Mouse (Mus musculus): ENCODE measurements at regions not wholly inside any gene's neighbourhood (a gene's known extent, or its start where the extent isn't known, plus 50 kb on each side); places are given as distances from the start of the nearest gene placed in this dataset.

DNA sequence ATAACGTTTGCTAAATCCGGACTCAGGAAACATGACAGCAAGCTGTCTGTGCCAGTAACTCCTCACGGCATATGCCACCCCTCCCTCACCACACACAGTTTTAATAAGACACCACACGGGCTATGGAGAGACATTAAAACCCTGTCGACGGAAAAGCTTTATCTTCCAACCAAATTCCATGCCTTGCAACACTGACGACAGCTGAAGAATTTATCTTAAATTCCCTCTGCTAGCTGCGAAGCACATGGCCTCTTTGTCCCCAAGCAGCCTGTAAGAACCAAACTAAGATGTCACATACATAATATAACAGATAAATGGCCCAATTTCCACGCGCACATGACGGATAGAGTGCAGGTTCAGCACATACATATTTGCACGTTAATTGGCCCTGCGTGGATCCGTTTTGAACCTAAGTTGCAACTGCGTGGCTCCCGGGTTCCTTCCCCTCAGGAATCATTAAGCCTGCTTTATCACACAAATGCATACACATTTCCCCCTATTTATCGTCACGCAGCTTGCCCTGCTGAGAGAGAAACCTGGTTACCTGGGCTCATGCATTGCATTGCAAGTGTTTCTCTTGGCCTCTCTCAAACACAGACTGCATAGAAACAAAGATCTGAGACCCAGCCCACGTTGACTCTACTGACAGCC, 118.3 kb upstream of the Rbfox1 start:
- no peak for TF ChIP-seq POLR2A (IDR thresholded peaks at IDR 0.05; ENCODE audit: borderline replicate concordance, extremely low read depth, low read depth, low read length)
- no peak for TF ChIP-seq CTCF (IDR thresholded peaks at IDR 0.05; ENCODE audit: insufficient read depth, low read length)
- WGBS = 79% methylated on average over 19 of the region's 19 CpGs
- H3K4me3 ChIP-seq (replicated peaks; ENCODE audit: extremely low read depth, low read depth, low read length) = no peak overlapping the region
- H3K4me1 ChIP-seq (ENCODE audit: control insufficient read depth, insufficient read depth, low read length) = no peaks in the 10 kb centered on the region
- DNase-seq = no peak

DNA sequence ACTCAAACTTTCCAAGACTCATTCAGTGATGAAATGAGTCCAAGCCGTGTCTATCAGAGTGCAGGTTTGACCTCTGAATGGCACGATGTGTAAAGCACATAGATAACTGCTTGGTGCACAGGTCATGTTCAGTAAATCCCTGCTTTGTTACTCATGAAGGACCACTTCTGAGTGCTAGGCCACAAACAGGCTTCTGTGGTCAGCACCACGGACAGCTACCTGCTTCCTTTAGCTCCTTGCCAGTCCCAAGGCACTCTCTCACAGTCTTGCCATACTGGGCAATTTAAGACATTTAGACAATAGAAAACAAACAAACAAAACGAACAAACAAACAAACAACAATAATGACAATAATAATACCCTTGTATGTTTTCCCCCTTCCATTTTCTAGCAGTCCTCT, 120.0 kb upstream of the Rbfox1 start:
- no peak for DNase-seq
- H3K4me3 ChIP-seq (replicated peaks; ENCODE audit: extremely low read depth, low read depth, low read length) = no peak overlapping the region
- 25% methylated on average over 4 of the region's 4 CpGs for WGBS
- TF ChIP-seq CTCF (IDR thresholded peaks at IDR 0.05; ENCODE audit: insufficient read depth, low read length) (no peak), POLR2A (IDR thresholded peaks at IDR 0.05; ENCODE audit: borderline replicate concordance, extremely low read depth, low read depth, low read length) (no peak)
- H3K4me1 ChIP-seq (ENCODE audit: control insufficient read depth, insufficient read depth, low read length) = no peaks in the 10 kb centered on the region

DNA sequence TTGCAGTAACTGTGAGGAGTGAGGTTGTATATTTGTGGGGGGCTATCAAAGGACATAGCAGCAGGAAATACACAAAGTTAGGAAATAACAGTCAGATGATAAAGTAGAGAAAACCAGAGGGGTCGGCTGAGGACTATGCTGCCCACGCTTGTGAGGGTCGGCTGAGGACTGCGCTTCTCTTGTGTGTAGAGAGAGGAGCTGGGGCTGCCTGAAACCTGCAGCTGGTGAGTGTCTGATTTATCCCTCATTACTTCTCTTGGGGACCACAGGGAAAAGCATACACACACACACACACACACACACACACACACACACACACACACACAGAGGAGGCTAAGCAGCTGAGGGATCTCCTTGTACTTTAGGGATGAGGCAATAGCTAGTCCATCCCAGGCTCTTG, 124.3 kb upstream of the Rbfox1 start:
- Histone ChIP-seq H3K4me3 (replicated peaks; ENCODE audit: extremely low read depth, low read depth, low read length) (no peak overlapping the region), H3K4me1 (ENCODE audit: control insufficient read depth, insufficient read depth, low read length) (no peaks in the 10 kb centered on the region)
- 79% methylated on average over 4 of the region's 4 CpGs for WGBS
- no peak for TF ChIP-seq POLR2A (IDR thresholded peaks at IDR 0.05; ENCODE audit: borderline replicate concordance, extremely low read depth, low read depth, low read length)
- no peak for TF ChIP-seq CTCF (IDR thresholded peaks at IDR 0.05; ENCODE audit: insufficient read depth, low read length)
- no peak for DNase-seq

DNA sequence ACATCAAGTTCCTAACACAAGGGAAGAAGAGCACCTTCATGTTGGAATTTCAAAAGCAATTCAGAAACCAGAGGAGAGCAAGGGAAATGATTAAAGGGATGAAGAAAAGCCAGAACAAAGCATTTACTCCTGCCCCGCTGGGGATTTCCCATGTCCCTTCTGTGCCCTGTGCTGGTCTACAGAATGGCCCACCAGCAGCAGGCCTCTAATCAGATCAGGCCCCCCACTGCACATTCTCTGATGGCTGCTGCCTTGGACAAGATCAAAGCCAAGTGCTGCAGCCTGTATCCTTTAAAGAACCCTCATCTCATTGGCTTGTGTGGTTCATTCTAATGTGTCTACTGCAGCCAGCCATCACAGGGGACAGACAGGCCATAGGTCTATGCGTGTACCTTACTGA, 126.1 kb upstream of the Rbfox1 start:
- H3K4me1 ChIP-seq (ENCODE audit: control insufficient read depth, insufficient read depth, low read length) = no peaks in the 10 kb centered on the region
- no peak overlapping the region for H3K4me3 ChIP-seq (replicated peaks; ENCODE audit: extremely low read depth, low read depth, low read length)
- DNase-seq = no peak
- 88% methylated on average over 2 of the region's 2 CpGs for WGBS
- TF ChIP-seq CTCF (IDR thresholded peaks at IDR 0.05; ENCODE audit: insufficient read depth, low read length) = no peak
- no peak for TF ChIP-seq POLR2A (IDR thresholded peaks at IDR 0.05; ENCODE audit: borderline replicate concordance, extremely low read depth, low read depth, low read length)

DNA sequence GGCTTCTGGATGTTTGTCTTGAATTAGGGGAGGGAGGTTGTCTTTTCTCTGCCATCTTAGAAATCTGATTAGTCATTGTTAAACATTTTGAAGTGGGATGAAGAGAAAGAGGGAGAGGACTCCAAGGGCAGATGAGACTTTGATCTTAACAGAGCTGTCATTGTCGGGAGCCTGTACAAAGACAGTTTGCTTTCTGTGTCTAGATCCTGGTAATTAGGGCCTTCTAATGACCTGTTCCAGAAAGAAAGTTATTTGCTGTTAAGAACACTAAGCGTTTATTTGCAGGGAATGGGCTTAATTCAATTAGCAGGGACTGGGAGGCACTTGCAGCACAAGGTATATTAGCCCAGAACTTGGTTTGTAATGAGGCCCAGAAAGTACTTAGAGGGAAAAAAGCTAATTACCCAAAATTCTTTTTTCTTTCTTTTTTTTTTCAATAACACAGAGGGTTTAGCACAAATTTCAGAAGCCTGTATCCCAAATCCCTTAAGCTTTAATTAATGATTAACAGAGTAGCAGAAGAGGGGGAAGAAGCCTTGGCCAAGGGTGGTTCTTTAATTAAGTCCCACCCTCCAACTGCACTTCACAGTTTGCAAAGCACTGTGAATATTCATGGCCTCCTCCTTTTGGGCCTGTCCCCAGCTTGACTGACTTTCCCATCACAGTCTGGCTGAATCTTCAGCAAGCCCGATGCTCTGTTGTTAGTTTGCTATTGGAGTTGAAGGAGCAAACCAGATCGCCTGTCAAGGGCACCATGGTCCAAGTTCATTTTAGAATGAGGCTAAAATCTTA, 142.2 kb upstream of the Rbfox1 start:
- Histone ChIP-seq H3K4me1 (ENCODE audit: control insufficient read depth, insufficient read depth, low read length) (no peaks in the 10 kb centered on the region), H3K4me3 (replicated peaks; ENCODE audit: extremely low read depth, low read depth, low read length) (no peak overlapping the region)
- DNase-seq = no peak
- 51% methylated on average over 4 of the region's 4 CpGs for WGBS
- no peak for TF ChIP-seq CTCF (IDR thresholded peaks at IDR 0.05; ENCODE audit: insufficient read depth, low read length)
- no peak for TF ChIP-seq POLR2A (IDR thresholded peaks at IDR 0.05; ENCODE audit: borderline replicate concordance, extremely low read depth, low read depth, low read length)

DNA sequence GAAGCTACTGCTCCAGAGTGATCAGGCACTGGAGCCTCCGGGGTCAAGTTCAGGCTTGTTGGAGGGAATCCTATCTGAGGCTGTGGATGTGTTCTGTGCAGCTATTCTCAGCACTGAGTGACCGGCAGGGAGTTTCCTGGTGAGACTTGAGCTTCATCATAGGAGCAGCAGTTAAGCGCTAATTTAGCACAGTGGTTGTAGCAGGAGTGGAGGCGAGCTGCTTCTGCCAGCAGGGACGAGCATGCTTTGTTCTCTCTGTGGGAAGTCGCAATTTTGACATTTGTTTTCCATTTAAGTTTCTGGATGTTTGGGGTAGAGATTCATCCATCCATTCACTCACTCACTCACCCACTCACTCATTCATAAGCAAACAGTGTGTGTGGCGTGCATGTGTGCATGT, 144.4 kb upstream of the Rbfox1 start:
- TF ChIP-seq POLR2A (IDR thresholded peaks at IDR 0.05; ENCODE audit: borderline replicate concordance, extremely low read depth, low read depth, low read length) (no peak), CTCF (IDR thresholded peaks at IDR 0.05; ENCODE audit: insufficient read depth, low read length) (no peak)
- H3K4me3 ChIP-seq (replicated peaks; ENCODE audit: extremely low read depth, low read depth, low read length) = no peak overlapping the region
- 68% methylated on average over 7 of the region's 7 CpGs for WGBS
- H3K4me1 ChIP-seq (ENCODE audit: control insufficient read depth, insufficient read depth, low read length) = no peaks in the 10 kb centered on the region
- DNase-seq = no peak

DNA sequence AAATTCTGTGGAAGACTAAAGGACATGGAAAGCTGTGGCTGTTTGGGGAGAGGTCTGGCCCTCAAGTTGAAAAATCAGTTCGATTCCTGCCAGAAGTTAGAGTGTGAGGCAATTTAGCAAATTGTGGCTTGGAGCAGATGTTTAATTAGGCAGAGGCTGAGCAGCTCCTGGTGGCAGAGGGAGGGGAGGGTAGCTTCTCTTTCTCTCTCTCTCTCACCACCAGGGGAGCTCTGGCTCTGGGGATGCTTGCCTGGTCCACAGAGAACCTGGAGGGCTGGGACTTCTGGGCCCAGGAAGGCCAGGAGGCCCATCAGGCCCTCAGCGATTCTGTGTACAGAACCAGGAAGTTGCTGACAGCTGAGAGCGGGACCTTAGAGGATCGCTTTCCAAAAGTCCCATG, 151.5 kb upstream of the Rbfox1 start:
- no peak overlapping the region for H3K4me3 ChIP-seq (replicated peaks; ENCODE audit: extremely low read depth, low read depth, low read length)
- TF ChIP-seq POLR2A (IDR thresholded peaks at IDR 0.05; ENCODE audit: borderline replicate concordance, extremely low read depth, low read depth, low read length) = no peak
- TF ChIP-seq CTCF (IDR thresholded peaks at IDR 0.05; ENCODE audit: insufficient read depth, low read length) = no peak
- no peaks in the 10 kb centered on the region for H3K4me1 ChIP-seq (ENCODE audit: control insufficient read depth, insufficient read depth, low read length)
- DNase-seq = no peak
- 60% methylated on average over 4 of the region's 4 CpGs for WGBS

DNA sequence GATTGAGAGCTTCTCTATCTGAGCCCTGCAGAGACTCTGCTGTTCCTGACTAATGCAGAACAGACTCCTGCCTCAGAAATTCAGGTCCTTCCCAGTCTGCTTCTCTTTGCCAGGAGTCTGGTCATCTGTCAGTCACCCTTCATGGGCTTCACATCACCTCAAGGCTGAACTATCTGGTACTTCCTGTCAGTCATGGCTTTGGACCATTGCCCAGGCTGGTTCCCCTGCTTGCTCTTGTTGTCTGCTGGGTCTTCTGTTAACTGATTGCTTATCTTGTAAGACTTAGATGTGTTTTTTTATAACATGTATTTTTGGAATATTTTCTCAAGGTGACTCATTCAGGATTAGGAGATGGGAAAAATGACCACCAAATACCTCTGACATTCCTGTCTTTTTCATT, 162.6 kb upstream of the Rbfox1 start:
- DNase-seq = no peak
- TF ChIP-seq CTCF (IDR thresholded peaks at IDR 0.05; ENCODE audit: insufficient read depth, low read length) = no peak
- no peak for TF ChIP-seq POLR2A (IDR thresholded peaks at IDR 0.05; ENCODE audit: borderline replicate concordance, extremely low read depth, low read depth, low read length)
- Histone ChIP-seq H3K4me1 (ENCODE audit: control insufficient read depth, insufficient read depth, low read length) (no peaks in the 10 kb centered on the region), H3K4me3 (replicated peaks; ENCODE audit: extremely low read depth, low read depth, low read length) (no peak overlapping the region)

DNA sequence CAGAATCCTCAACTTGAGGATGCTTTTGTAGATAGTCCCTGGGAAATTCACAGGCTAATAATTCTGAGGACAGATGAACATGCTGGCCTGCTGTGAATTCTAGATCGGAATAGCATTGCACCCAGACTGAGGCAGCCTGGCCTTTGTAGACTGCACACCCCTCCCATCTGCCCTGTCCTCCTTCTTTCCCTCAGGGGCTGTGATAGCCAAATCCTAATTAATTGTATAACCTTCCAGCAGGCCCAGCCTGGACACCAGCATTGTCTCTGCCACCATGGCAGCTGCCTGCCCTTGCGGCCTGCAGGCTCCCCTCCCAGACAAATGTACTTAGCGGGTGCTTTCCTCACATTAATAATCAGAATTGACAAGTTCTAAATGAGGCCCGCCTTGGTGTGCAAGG, 171.7 kb upstream of the Rbfox1 start:
- DNase-seq = no peak
- TF ChIP-seq POLR2A (IDR thresholded peaks at IDR 0.05; ENCODE audit: borderline replicate concordance, extremely low read depth, low read depth, low read length) (no peak), CTCF (IDR thresholded peaks at IDR 0.05; ENCODE audit: insufficient read depth, low read length) (no peak)
- WGBS = 75% methylated on average over 4 of the region's 4 CpGs
- H3K4me1 ChIP-seq (ENCODE audit: control insufficient read depth, insufficient read depth, low read length) = no peaks in the 10 kb centered on the region
- no peak overlapping the region for H3K4me3 ChIP-seq (replicated peaks; ENCODE audit: extremely low read depth, low read depth, low read length)

DNA sequence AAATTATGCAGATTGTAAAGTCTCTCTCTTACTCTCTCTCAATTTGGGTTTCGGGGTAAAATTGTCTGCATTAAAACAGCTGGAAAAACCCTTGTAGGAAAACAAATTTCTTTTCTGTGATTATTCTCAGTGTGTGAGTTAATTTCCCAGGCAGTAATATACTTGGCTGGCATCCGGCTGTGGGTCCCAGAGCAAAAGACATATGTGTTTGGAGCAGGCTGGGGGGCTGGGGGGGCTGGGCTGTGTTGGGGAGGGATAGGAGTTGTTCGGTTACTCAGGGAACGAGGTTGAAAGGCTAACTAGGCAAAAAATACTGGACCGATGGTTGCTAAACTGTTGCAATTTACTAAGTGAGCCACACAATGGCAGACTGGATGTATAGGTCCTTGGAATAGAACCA, 175.3 kb upstream of the Rbfox1 start:
- Histone ChIP-seq H3K4me3 (replicated peaks; ENCODE audit: extremely low read depth, low read depth, low read length) (no peak overlapping the region), H3K4me1 (ENCODE audit: control insufficient read depth, insufficient read depth, low read length) (no peaks in the 10 kb centered on the region)
- no peak for DNase-seq
- no peak for TF ChIP-seq CTCF (IDR thresholded peaks at IDR 0.05; ENCODE audit: insufficient read depth, low read length)
- TF ChIP-seq POLR2A (IDR thresholded peaks at IDR 0.05; ENCODE audit: borderline replicate concordance, extremely low read depth, low read depth, low read length) = no peak
- WGBS = 74% methylated on average over 5 of the region's 5 CpGs
